Mouse (Mus musculus): ENCODE data around the gene Hddc3. TPM values are rescaled to one million over a fixed set of nuclear protein-coding genes. Genes with fewer than 3 reads are reported as not detected.

Gene Hddc3
- 15.5 and 23.7 TPM in 2 replicates for polyA plus RNA-seq (2012; rRNA removed)

DNA sequence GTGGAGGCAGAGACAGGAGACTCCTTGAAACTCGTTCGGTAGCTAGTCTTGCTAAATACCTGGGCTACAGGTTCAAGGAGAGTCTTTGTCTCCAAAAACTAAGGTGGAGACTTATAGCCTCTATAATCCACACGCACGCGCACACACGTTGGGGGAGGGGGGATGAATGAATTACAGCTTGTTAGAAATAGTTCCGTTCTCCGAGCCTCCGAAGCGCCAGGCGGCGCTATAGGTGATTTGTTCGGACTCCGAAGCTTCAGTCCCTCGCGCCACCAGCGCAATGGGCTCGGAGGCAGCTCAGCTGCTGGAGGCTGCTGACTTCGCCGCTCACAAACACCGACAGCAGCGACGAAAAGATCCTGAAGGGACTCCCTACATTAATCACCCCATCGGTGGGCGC lies at the start of gene Hddc3:
Gene Hddc3 (plus strand): TSS at position 247 of the 400 bp plus-strand sequence.
- TF ChIP-seq POLR2A (IDR thresholded peaks at IDR 0.05; ENCODE audit: control insufficient read depth, low read depth, low read length), result peak; percentile 67
- peak; percentile 85 for TF ChIP-seq CTCF (IDR thresholded peaks at IDR 0.05; ENCODE audit: control insufficient read depth, insufficient read depth, insufficient replicate concordance, low read depth, low read length)
- Histone ChIP-seq H3K4me1 (ENCODE audit: control insufficient read depth, insufficient read depth, low read length) (peaks cover 23% of the 10 kb centered on the region), H3K4me3 (ENCODE audit: control insufficient read depth, low read depth, low read length) (peak within 1 kb of the TSS; percentile 85), H3K27ac (ENCODE audit: control insufficient read depth, insufficient read depth, low read depth, low read length) (peak within 1 kb of the TSS; percentile 19; the same call in 1 of the 2 replicates), H3K36me3 (ENCODE audit: control insufficient read depth, insufficient read depth, low read length) (no peaks in the 10 kb centered on the region), H3K27me3 (ENCODE audit: control insufficient read depth, insufficient read depth, low read length) (no peaks in the 10 kb centered on the region)

DNA sequence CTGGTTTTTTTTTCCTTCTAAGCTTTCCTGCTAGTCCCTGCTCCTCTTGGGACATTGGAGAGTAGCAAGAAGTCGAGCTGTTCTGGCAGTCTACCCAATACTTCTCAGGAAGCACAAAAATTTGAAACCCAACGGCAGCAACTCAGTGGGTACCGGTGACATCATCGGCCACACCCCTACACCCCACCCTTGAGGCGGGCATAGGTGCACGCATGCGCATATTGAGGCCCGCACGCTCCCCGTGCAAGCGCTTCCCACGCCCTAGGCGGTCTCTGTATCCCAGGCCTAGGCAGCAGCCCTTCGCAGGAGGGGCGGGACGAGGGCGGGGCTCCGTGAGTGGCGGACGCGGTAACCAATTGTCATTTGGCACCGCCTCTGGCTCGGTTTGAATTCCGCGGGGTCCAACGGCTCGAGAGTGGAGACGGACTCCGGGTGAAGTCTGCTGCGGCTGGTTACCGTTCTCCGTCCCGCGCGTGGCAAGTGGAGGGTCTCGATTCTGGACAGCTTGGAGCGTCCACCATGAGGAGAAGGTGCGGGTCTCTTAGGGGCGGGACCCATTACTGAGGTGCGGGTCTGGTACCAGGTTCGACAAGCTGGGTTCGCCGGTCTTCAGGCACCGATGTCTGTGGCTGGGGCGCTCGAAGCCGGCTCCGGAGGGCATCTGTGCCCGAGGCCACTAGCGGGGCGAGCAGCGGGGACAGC lies 48.7 kb upstream of the Hddc3 start, which contains the start of gene Prc1:
Gene Prc1 (plus strand): TSS at position 389 of the 702 bp plus-strand sequence.
- TF ChIP-seq CTCF (IDR thresholded peaks at IDR 0.05; ENCODE audit: control insufficient read depth, insufficient read depth, insufficient replicate concordance, low read depth, low read length) (no peak), POLR2A (IDR thresholded peaks at IDR 0.05; ENCODE audit: control insufficient read depth, low read depth, low read length) (peak; percentile 78)
- Histone ChIP-seq H3K27ac (ENCODE audit: control insufficient read depth, insufficient read depth, low read depth, low read length) (peak within 1 kb of the TSS; percentile 96), H3K27me3 (ENCODE audit: control insufficient read depth, insufficient read depth, low read length) (no peaks in the 10 kb centered on the region), H3K4me3 (ENCODE audit: control insufficient read depth, low read depth, low read length) (peak within 1 kb of the TSS; percentile 96), H3K36me3 (ENCODE audit: control insufficient read depth, insufficient read depth, low read length) (no peaks in the 10 kb centered on the region; the same call in 1 of the 2 replicates), H3K4me1 (ENCODE audit: control insufficient read depth, insufficient read depth, low read length) (no peaks in the 10 kb centered on the region; the same call in 1 of the 2 replicates)

DNA sequence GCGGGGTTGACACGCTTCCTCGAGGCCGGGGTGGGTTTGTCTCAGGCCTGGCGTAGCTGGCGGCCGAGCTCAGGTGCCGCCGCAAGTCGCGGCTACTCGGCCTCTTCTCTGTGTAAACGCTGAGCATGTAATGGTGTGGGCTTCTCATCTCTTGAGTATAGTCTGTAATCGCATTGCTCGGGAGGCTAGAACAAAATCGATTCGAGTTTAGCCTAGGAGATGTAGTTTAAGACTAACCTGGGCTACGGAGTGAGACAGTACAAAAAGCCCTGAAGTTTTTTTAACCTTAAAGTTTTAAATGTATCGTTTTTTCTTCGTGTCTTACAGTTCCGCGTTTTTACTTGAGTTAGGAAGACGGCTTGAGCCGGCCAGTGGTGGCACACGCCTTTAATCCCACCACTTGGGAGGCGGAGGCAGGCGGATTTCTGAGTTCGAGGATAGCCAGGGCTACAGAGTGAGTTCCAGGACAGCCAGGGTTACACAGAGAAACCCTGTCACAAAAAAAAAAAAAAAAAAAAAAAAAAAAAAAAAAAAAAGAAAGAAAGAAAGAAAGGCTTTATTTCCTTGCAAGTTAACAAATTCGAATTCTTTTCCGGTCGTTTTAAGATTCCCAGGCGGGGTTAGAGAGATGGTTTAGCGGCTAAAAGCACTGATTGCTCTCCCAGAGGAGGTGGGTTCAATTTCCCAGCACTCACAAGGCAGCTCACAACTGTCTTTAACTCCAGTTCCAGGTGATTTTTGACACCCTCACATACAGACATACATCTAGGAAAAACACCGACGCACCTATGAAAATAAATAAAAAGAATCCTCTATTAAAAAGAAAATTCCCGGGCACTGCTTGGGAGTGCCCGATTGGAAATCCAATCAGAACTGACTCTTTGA lies 47.9 kb upstream of the Hddc3 start:
- no peak for TF ChIP-seq POLR2A (IDR thresholded peaks at IDR 0.05; ENCODE audit: control insufficient read depth, low read depth, low read length)
- no peak for TF ChIP-seq CTCF (IDR thresholded peaks at IDR 0.05; ENCODE audit: control insufficient read depth, insufficient read depth, insufficient replicate concordance, low read depth, low read length)
- Histone ChIP-seq H3K36me3 (ENCODE audit: control insufficient read depth, insufficient read depth, low read length) (no peaks in the 10 kb centered on the region; the same call in 1 of the 2 replicates), H3K4me1 (ENCODE audit: control insufficient read depth, insufficient read depth, low read length) (no peaks in the 10 kb centered on the region; the same call in 1 of the 2 replicates), H3K27ac (ENCODE audit: control insufficient read depth, insufficient read depth, low read depth, low read length) (peak overlapping the region; percentile 96), H3K27me3 (ENCODE audit: control insufficient read depth, insufficient read depth, low read length) (no peaks in the 10 kb centered on the region), H3K4me3 (ENCODE audit: control insufficient read depth, low read depth, low read length) (peak overlapping the region; percentile 96)

DNA sequence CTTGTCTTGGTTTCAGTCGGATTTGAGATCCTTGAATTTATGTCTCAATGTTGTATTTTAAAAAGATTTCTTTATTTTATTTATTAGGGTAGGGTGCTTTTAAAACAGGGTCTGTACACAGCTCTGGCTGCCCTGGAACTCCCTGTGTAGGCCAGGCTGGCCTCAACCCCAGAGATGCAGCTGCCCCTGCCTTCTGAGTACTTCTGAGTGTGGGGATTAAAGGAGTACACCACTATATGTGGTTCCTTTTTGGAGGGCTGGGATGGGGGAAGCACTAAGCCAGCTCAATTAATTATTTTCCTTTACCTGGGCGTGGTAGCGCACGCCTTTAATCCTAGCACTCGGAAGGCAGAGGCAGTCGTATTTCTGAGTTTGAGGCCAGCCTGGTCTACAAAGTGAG lies 46.4 kb upstream of the Hddc3 start:
- no peaks in the 10 kb centered on the region for H3K27me3 ChIP-seq (ENCODE audit: control insufficient read depth, insufficient read depth, low read length)
- H3K27ac ChIP-seq (ENCODE audit: control insufficient read depth, insufficient read depth, low read depth, low read length), result no peak overlapping the region
- no peaks in the 10 kb centered on the region; the same call in 1 of the 2 replicates for H3K4me1 ChIP-seq (ENCODE audit: control insufficient read depth, insufficient read depth, low read length)
- H3K4me3 ChIP-seq (ENCODE audit: control insufficient read depth, low read depth, low read length), result no peak overlapping the region
- no peak for TF ChIP-seq CTCF (IDR thresholded peaks at IDR 0.05; ENCODE audit: control insufficient read depth, insufficient read depth, insufficient replicate concordance, low read depth, low read length)
- no peak for TF ChIP-seq POLR2A (IDR thresholded peaks at IDR 0.05; ENCODE audit: control insufficient read depth, low read depth, low read length)
- no peaks in the 10 kb centered on the region; the same call in none of the 2 replicates for H3K36me3 ChIP-seq (ENCODE audit: control insufficient read depth, insufficient read depth, low read length)

DNA sequence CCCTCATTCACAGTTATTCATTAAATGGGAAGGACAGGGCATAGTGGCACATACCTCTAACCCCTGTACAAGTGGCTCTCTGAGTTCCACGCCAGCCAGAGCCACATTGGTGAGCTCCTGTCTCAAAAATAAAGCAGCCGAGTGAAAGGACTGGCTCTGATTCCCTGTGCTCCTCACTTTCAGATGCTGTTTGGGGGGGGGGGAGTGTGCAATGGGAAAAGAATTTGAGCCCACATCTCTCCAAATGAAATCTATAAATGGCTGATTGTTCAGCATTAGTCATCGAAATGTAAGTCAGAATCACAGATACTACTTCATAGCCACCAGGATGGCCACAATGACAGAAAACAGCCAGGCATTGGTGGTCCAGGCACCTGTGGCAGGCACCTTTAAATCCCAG lies 45.9 kb upstream of the Hddc3 start:
- no peaks in the 10 kb centered on the region; the same call in none of the 2 replicates for H3K36me3 ChIP-seq (ENCODE audit: control insufficient read depth, insufficient read depth, low read length)
- H3K4me3 ChIP-seq (ENCODE audit: control insufficient read depth, low read depth, low read length), result no peak overlapping the region
- no peaks in the 10 kb centered on the region for H3K27me3 ChIP-seq (ENCODE audit: control insufficient read depth, insufficient read depth, low read length)
- H3K27ac ChIP-seq (ENCODE audit: control insufficient read depth, insufficient read depth, low read depth, low read length), result no peak overlapping the region
- H3K4me1 ChIP-seq (ENCODE audit: control insufficient read depth, insufficient read depth, low read length), result no peaks in the 10 kb centered on the region; the same call in 1 of the 2 replicates
- TF ChIP-seq POLR2A (IDR thresholded peaks at IDR 0.05; ENCODE audit: control insufficient read depth, low read depth, low read length) (no peak), CTCF (IDR thresholded peaks at IDR 0.05; ENCODE audit: control insufficient read depth, insufficient read depth, insufficient replicate concordance, low read depth, low read length) (no peak)

DNA sequence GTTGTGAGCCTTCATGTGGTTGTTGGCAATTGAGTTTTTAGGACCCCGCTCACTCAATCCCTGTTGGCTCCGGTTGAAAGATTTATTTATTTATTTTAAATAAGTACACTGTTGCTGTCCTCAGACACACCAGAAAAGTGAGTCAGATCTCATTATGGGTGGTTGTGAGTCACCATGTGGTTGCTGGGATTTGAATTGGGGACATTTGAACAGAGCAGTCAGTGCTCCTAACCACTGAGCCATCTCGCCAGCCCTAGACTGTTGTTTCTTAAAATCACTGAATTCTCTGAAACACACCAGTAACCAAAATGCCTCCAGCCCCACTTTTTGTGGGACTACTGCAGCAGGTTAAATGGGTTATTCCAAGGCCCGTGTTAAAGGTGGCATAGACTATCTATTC lies 44.1 kb upstream of the Hddc3 start:
- H3K4me3 ChIP-seq (ENCODE audit: control insufficient read depth, low read depth, low read length), result no peak overlapping the region
- H3K36me3 ChIP-seq (ENCODE audit: control insufficient read depth, insufficient read depth, low read length), result no peaks in the 10 kb centered on the region; the same call in none of the 2 replicates
- no peak overlapping the region for H3K27ac ChIP-seq (ENCODE audit: control insufficient read depth, insufficient read depth, low read depth, low read length)
- TF ChIP-seq CTCF (IDR thresholded peaks at IDR 0.05; ENCODE audit: control insufficient read depth, insufficient read depth, insufficient replicate concordance, low read depth, low read length), result no peak
- no peaks in the 10 kb centered on the region for H3K27me3 ChIP-seq (ENCODE audit: control insufficient read depth, insufficient read depth, low read length)
- H3K4me1 ChIP-seq (ENCODE audit: control insufficient read depth, insufficient read depth, low read length), result no peaks in the 10 kb centered on the region; the same call in 1 of the 2 replicates

DNA sequence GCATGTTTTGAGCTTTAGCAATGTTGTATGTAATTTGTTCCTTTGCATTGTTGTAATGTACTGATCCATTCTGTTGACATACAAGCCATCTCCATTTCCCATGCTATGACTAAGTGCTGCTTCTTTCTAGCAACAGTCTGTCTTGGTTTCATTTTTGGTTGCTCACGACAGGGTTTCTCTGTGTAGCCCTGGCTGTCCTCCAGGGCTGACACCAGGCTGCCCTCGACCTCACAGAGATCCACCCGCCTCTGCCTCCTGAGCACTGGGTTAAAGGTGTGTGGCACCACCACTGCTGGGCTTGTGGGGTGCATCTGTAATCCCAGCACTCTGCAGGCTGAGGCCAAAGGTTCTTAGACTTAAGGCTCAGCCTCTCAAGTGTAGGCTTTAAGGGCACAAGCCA lies 43.3 kb upstream of the Hddc3 start:
- Histone ChIP-seq H3K4me1 (ENCODE audit: control insufficient read depth, insufficient read depth, low read length) (no peaks in the 10 kb centered on the region), H3K27ac (ENCODE audit: control insufficient read depth, insufficient read depth, low read depth, low read length) (no peak overlapping the region), H3K27me3 (ENCODE audit: control insufficient read depth, insufficient read depth, low read length) (no peaks in the 10 kb centered on the region), H3K4me3 (ENCODE audit: control insufficient read depth, low read depth, low read length) (no peak overlapping the region), H3K36me3 (ENCODE audit: control insufficient read depth, insufficient read depth, low read length) (peaks cover 1% of the 10 kb centered on the region)
- TF ChIP-seq CTCF (IDR thresholded peaks at IDR 0.05; ENCODE audit: control insufficient read depth, insufficient read depth, insufficient replicate concordance, low read depth, low read length) (no peak), POLR2A (IDR thresholded peaks at IDR 0.05; ENCODE audit: control insufficient read depth, low read depth, low read length) (no peak)
